Mouse (Mus musculus) heart, postnatal 0 days (tissue): ENCODE measurements at regions not wholly inside any gene's neighbourhood (a gene's known extent, or its start where the extent isn't known, plus 50 kb on each side); places are given as distances from the start of the nearest gene placed in this dataset.
"Not testable (repeated sequence)": the region's sequence is repeated elsewhere in the genome, so short reads cannot be mapped to it uniquely, and the experiment has no call there.

Experiments
- ATAC-seq: fragments of 200-750 bp; cut with Nextera tagmentation; 2 replicates; pipeline ENCODE4 v1.8.0; 2017; ENCODE audit warnings: low read depth, moderate number of reproducible peaks, moderate library complexity; ENCODE audit not compliant: insufficient read depth
- DNase-seq: peaks from one replicate; pipeline ENCODE4 v3.0.0-alpha.2; 2016; ENCODE audit warnings: low spot score
- H3K27ac ChIP-seq: fragments of 300-500 bp; sonication (generic); 2 replicates; pipeline ENCODE4 v1.5.1; 2014; ENCODE audit warnings: low read depth, mild to moderate bottlenecking
- H3K27me3 ChIP-seq: fragments of 300-500 bp; sonication (generic); 2 replicates; pipeline ENCODE4 v1.6.1; 2014; ENCODE audit warnings: low read length, mixed read lengths; ENCODE audit not compliant: control insufficient read depth, insufficient read depth
- H3K36me3 ChIP-seq: fragments of 300-500 bp; sonication (generic); replicated peaks from 2 replicates; pipeline ENCODE4 v1.6.1; 2014; ENCODE audit warnings: low read length, mixed read lengths; ENCODE audit not compliant: control insufficient read depth, insufficient read depth
- H3K4me1 ChIP-seq: fragments of 300-500 bp; sonication (generic); 2 replicates; pipeline ENCODE4 v1.6.1; 2014; ENCODE audit warnings: antibody characterized with exemption; ENCODE audit not compliant: control insufficient read depth, insufficient read depth
- H3K4me2 ChIP-seq: fragments of 300-500 bp; sonication (generic); 2 replicates; pipeline ENCODE4 v1.6.1; 2014; ENCODE audit warnings: low read depth, mild to moderate bottlenecking, low read length, moderate library complexity
- H3K4me3 ChIP-seq: fragments of 300-500 bp; sonication (generic); 2 replicates; pipeline ENCODE4 v1.5.1; 2014; ENCODE audit warnings: low read depth, low read length
- H3K9ac ChIP-seq: fragments of 300-500 bp; sonication (generic); replicated peaks from 2 replicates; pipeline ENCODE4 v1.6.1; 2014; ENCODE audit warnings: low read depth, low read length, mixed read lengths
- H3K9me3 ChIP-seq: fragments of 300-500 bp; sonication (generic); replicated peaks from 2 replicates; pipeline ENCODE4 v1.6.1; 2016; ENCODE audit warnings: low read length; ENCODE audit not compliant: control insufficient read depth
- CTCF ChIP-seq: IDR thresholded peaks from 2 replicates; pipeline ENCODE4 v1.5.1; 2016; ENCODE audit warnings: antibody characterized with exemption, control low read depth, low read depth
- EP300 ChIP-seq: IDR thresholded peaks from 2 replicates; pipeline ENCODE4 v1.6.1; 2016; ENCODE audit warnings: antibody characterized with exemption, low read depth
- WGBS: fragments of 180-500 bp; shearing (Covaris S2); extraction: QIAGEN DNeasy Blood & Tissue Kit; methylation state at CpG from one replicate; pipeline ENCODE4 v1.1.7; 2014; 5-methylcytosine and 5-hydroxymethylcytosine counted together

- TF ChIP-seq CTCF = no peak
- TF ChIP-seq EP300 = no peak
- Histone ChIP-seq H3K4me3 (no peak overlapping the region), H3K36me3 (no peaks in the 10 kb centered on the region), H3K27me3 (no peaks in the 10 kb centered on the region), H3K4me2 (no peak overlapping the region), H3K9me3 (no peaks in the 10 kb centered on the region), H3K27ac (no peak overlapping the region), H3K9ac (no peak overlapping the region), H3K4me1 (no peaks in the 10 kb centered on the region)
- 52% methylated on average over 7 of the region's 7 CpGs for WGBS
- DNase-seq (no peak), ATAC-seq (no peak)
These were observed 278.7 kb downstream of the Pcsk1 start for GRCm38 (mm10) chr13:75368249-75368800.

GRCm38 (mm10) chr13:75377100-75377499 lies 287.5 kb downstream of the Pcsk1 start:
- DNase-seq, H3K36me3 ChIP-seq, ATAC-seq, H3K9me3 ChIP-seq, H3K27ac ChIP-seq, H3K4me2 ChIP-seq, H3K4me3 ChIP-seq, H3K4me1 ChIP-seq, H3K27me3 ChIP-seq, H3K9ac ChIP-seq: not testable (repeated sequence)
- 69% methylated on average over 3 of the region's 3 CpGs for WGBS

GRCm38 (mm10) chr13:75377717-75378116 lies 288.1 kb downstream of the Pcsk1 start:
- no peaks in the 10 kb centered on the region for H3K4me1 ChIP-seq
- no peaks in the 10 kb centered on the region for H3K9me3 ChIP-seq
- H3K36me3 ChIP-seq = no peaks in the 10 kb centered on the region
- 83% methylated on average over 1 of the region's 1 CpGs for WGBS
- ATAC-seq (no peak), DNase-seq (no peak)
- H3K27ac ChIP-seq = no peak overlapping the region
- no peak overlapping the region for H3K9ac ChIP-seq
- no peak overlapping the region for H3K4me3 ChIP-seq
- TF ChIP-seq EP300 (no peak), CTCF (no peak)
- H3K27me3 ChIP-seq = no peaks in the 10 kb centered on the region
- H3K4me2 ChIP-seq = no peak overlapping the region

- Histone ChIP-seq H3K27me3 (no peaks in the 10 kb centered on the region), H3K27ac (no peak overlapping the region), H3K9ac (no peak overlapping the region), H3K4me2 (no peak overlapping the region), H3K9me3 (no peaks in the 10 kb centered on the region), H3K4me3 (no peak overlapping the region), H3K4me1 (no peaks in the 10 kb centered on the region), H3K36me3 (no peaks in the 10 kb centered on the region)
- no peak for ATAC-seq
- DNase-seq = no peak
- TF ChIP-seq EP300 = no peak
- no peak for TF ChIP-seq CTCF
- 54% methylated on average over 4 of the region's 4 CpGs for WGBS
These were observed 295.2 kb downstream of the Pcsk1 start for GRCm38 (mm10) chr13:75384631-75385340.

GRCm38 (mm10) chr13:75389211-75389610 lies 299.6 kb downstream of the Pcsk1 start:
- Histone ChIP-seq H3K36me3 (no peaks in the 10 kb centered on the region), H3K4me2 (no peak overlapping the region), H3K4me3 (no peak overlapping the region), H3K4me1 (no peaks in the 10 kb centered on the region), H3K9ac (no peak overlapping the region), H3K27me3 (no peaks in the 10 kb centered on the region), H3K27ac (no peak overlapping the region), H3K9me3 (no peaks in the 10 kb centered on the region)
- TF ChIP-seq EP300 (no peak), CTCF (no peak)
- ATAC-seq = no peak
- WGBS = 46% methylated on average over 1 of the region's 1 CpGs
- no peak for DNase-seq

- ATAC-seq = no peak
- Histone ChIP-seq H3K4me1 (no peaks in the 10 kb centered on the region), H3K9ac (no peak overlapping the region), H3K9me3 (no peaks in the 10 kb centered on the region), H3K36me3 (no peaks in the 10 kb centered on the region), H3K27me3 (no peaks in the 10 kb centered on the region), H3K4me3 (no peak overlapping the region), H3K4me2 (no peak overlapping the region), H3K27ac (no peak overlapping the region)
- DNase-seq = no peak
- TF ChIP-seq CTCF (no peak), EP300 (no peak)
- 86% methylated on average over 1 of the region's 1 CpGs for WGBS
These were observed 300.6 kb downstream of the Pcsk1 start for GRCm38 (mm10) chr13:75390177-75390576.

GRCm38 (mm10) chr13:75399846-75400245 lies 306.7 kb upstream of the Ell2 start:
- not testable (repeated sequence) for H3K4me2 ChIP-seq, H3K9ac ChIP-seq, H3K4me3 ChIP-seq, H3K36me3 ChIP-seq, ATAC-seq, DNase-seq, H3K4me1 ChIP-seq, H3K9me3 ChIP-seq, H3K27ac ChIP-seq, H3K27me3 ChIP-seq
- WGBS = 80% methylated on average over 3 of the region's 3 CpGs
